ENCODE assay signal across 24 mouse cellular contexts in the genomic region with DNA sequence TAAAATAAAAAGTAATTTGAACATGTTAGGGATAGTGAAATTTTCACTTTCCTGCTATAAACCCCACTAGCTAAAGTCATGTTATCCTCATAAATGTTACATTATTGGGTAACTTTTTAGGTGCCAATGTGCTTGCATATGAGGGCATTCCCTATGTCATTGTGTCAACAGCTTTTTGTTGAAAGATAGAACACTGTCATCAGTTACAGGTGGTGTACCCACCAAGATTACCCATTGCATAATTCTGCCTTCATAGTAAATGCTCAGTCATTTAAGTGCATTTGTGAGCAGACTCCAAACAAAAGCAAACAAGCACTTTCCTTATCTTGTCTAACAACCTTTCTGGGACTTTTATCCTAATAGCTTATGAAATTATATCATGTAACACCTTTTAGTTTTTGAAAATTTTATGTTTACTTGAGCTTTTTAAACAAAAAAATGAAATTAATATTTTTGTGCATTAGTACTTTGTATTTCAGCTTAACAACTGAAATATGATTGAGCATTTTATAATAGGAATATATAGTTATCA. TPM values are rescaled to one million over a fixed set of nuclear protein-coding genes. Genes with fewer than 3 reads are reported as not detected.
DNase-seq lines count a peak whose midpoint lies in the region; ATAC-seq and TF ChIP-seq lines count a peak whose summit lies in the region.
"Had no signal": no experiment of that assay in that cellular context is flagged by ENCODE, and none has a peak within 500 bp of the region (broad histone marks: within the 10 kb centered on the region; RNA-seq: fewer than 3 reads in every experiment).

No protein-coding gene starts in this region.

- ATAC-seq in megakaryocyte-erythroid progenitor cell, adult 5-6 weeks (replicated peaks; ENCODE audit: low FRiP score, low TSS enrichment, poor library complexity, severe bottlenecking) = peak; percentile 74
- ATAC-seq: forebrain, embryonic 14.5 days; forebrain, embryonic 16.5 days had no signal

- no peak overlapping the region for H3K4me3 ChIP-seq in left cerebral cortex, adult 2 months
- H3K4me3 ChIP-seq: embryonic facial prominence, embryonic 13.5 days; embryonic facial prominence, embryonic 15.5 days; erythroblast, embryonic 14.5 days; forebrain, embryonic 10.5 days; forebrain, embryonic 12.5 days had no signal

- DNase-seq in 3T3-L1 (ENCODE audit: low read depth, low spot score) (peak; percentile 9), 416B (ENCODE audit: low read depth) (peak; percentile 11), MN1 (ENCODE audit: low spot score) (no peak)
- peak; percentile 9 for DNase-seq in c-Kit-positive CD71-positive TER-119-negative erythroid progenitor cells, embryonic 14.5 days (ENCODE audit: low read depth)
- no peak for DNase-seq in left cerebral cortex, adult 2 months (ENCODE audit: extremely low spot score in 1 of 2, low spot score in 2 of 2)
- DNase-seq in right cerebral cortex, postnatal 4 days = no peak
- DNase-seq: adrenal gland, adult 2 months; adrenal gland, postnatal 14 days; adrenal gland, postnatal 36 days; cerebellum, adult 11 months; cerebellum, adult 18-20 months; cerebellum, adult 8-10 months; cerebellum, adult 9-11 months; cerebellum, postnatal 14 days; cerebellum, postnatal 36 days; embryo, embryonic 11 days had no signal

- TF ChIP-seq CTCF in left cerebral cortex, adult 2 months (IDR thresholded peaks at IDR 0.05) = no peak

- no peak overlapping the region for H3K27ac ChIP-seq in left cerebral cortex, adult 2 months
- H3K27ac ChIP-seq: embryonic facial prominence, embryonic 13.5 days; embryonic facial prominence, embryonic 15.5 days; forebrain, embryonic 10.5 days; forebrain, embryonic 12.5 days had no signal

- intact Hi-C loops in left cerebral cortex, adult 2 months (cut with DNase I) = no loop called here

RNA-seq across cellular contexts. Expression of gene Ncapg2, which starts 56.4 kb away (rescaled TPM):
- 81.5 and 90.3 TPM in 2 replicates for total RNA-seq in megakaryocyte-erythroid progenitor cell, adult 5-6 weeks (2014; fragmentation: Nextera tagmentation)
- 192 TPM in 2 replicates for total RNA-seq in megakaryocyte-erythroid progenitor cell, adult 5-6 weeks (2017)
- total RNA-seq in left cerebral cortex, adult 2 months (2021) = 1 to 10 TPM; 5.0 to 5.1 TPM

Comparison
In these comparisons a context has a peak if more than half of its experiments do, and no peak if none do; other contexts are left out.
1. DNase-seq: peak in 3T3-L1 (single experiment), 416B (single experiment) and c-Kit-positive CD71-positive TER-119-negative erythroid progenitor cells, embryonic 14.5 days (single experiment); none in MN1 (single experiment), left cerebral cortex, adult 2 months (0 of 2) and right cerebral cortex, postnatal 4 days (single experiment).
2. RNA of gene Ncapg2, which starts 56.4 kb away (total RNA-seq): 81.5 to 192 TPM in megakaryocyte-erythroid progenitor cell, adult 5-6 weeks; 5.0 to 5.1 TPM in left cerebral cortex, adult 2 months; every median in the first group is over 10 times any median in the second.